Mouse (Mus musculus) central nervous system, embryonic 14 days (tissue): Measurements from ENCODE around the gene Rint1. TPM values are rescaled to one million over a fixed set of nuclear protein-coding genes. Genes with fewer than 3 reads are reported as not detected.

Source experiments
- polyA plus RNA-seq: library from polyadenylated mRNA; depleted of rRNA; stranded (reverse); fragments of >200 nt; gene quantifications from 2 replicates; pipeline ENCODE4 v1.2.3, GENCODE M21; 2012; rRNA removed

Rint1 gene
- polyA plus RNA-seq: 21.8 and 26.4 TPM in 2 replicates

DNA sequence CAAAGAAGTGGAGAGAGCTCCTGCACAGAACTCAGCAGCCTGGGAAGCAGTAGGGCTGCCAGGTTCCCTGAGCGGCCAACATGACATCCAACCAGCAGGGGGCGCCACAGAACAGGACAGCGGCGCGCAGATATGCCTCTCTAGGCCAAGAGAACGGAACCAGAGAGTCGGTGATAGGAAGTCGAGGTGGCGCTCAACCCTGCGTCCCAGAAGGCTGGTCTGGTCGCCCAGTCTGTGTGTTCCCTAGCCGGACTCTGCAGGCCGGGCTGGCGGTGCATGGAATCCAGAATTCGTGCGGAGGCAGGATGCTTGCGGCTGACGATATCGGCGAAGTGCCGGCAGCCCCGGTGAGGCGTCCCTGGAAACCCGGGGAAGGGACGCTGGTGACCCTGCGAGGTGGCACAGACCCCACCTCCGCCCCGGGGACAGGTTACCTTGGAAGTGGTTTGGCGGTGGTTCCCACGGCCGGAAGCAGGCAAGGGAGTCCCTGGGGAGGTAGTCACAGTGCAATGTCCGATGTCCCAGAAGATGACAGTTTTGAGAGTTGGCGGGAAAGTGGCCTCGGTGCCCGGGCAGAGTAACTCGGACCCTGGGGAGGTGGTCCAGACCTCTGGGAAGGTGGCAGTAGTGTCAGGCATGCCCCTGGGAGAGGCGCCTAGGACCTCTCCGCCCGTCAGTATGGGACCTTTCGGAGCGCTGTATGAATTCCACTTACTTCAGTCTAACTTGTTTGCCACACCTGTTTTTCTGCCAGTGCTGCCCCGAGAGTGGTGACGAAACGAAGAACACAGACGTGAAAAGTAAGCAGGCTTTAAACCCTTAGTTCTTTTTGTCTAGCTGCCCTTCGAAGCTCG, at the start of gene Rint1:
Rint1 (plus strand) TSS at position 176 of the 854 bp plus-strand sequence.

DNA sequence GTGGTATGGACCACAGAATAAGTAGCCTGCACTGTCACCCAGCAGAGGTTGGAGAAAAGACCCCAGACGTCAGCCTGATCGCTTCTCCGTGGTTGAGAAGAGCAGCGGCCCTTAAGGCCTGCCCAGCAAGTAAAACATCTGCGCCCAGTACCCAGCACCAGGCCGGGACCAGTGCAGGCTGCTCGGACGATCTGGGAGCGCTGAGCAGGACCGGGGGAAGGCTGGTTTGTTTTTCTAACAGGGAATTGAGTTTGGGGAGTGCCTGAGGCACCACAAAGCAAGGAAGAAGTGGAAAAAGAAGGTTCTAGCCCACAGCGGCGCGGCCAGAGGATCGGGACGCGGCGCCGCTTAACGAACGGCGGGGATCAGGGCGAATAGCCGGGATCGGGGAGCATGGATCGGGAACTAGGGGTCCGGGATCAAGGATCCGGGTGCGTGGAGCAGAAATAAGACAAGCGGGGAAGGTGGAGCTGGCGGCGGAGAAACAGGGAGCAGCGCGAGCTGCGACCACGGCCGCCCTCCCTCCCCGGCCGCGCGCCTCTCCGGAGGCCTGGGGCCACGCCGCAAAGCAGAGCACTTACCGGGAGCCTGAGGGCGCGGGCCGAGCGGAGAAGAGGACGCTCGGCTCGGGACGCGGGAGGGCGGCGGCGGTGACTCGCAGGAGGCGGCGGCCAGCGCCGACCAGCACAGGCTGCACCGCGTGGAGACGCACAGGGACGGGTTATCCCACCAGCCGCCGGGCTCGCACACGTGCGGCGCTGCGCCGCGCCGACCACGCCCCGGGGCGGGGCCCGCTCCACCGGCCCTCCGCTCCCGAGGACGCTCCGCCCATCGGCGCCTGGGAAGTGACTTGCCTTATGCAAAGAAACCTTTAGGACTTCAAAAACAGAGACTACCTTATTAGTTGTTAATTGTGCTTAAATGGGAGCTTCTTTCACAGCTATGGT, 4.3 kb upstream of the Rint1 start, which contains the start of gene Pus7:
Pus7 (minus strand) TSS at position 781 of the 947 bp plus-strand sequence.

DNA sequence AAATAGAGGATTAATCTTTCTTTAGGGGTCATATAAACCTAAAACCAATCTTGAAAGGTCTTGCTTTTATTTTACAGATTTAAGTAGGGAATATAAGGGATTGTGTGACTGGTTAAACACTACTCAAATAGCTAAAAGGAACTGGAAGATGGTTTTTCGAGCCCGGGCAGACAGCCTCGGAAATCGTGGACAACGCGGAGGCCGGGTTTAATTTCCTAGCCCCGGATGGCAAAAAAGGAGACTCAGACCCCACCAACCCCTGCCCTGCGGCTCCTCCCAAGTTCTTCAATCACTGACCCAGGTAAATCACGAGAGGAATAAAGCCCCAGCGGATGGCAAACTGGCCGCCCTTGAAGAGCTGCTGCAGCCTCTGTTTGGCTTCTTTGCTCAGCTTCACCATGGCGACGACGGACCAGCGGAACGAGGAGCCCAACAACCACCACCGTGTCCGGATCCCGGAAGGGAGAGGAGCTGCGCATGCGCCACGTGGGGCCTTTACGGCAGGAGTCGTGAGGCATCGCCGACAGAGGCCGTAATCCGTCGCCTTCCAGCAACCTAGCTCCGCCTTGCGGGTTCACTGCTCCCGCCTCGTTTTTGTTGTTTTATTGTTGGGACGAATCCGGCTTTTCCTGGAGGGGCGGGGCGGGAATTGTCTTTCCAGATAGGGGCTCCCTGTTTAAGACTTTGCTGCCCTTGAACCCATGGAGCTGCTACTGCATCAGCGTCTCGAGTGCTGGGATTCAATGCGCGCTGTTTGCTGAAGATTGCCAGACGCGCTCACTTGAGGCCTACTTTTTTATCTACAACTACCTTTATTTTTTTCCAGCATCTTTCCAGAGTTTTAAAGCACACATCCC, 56.4 kb downstream of the Rint1 start, which contains the start of gene Tomm7:
Tomm7 (minus strand) TSS at position 488 of the 857 bp plus-strand sequence.

Other genes starting within 250 kb of the Rint1 start
- 60.0 and 64.6 TPM in 2 replicates for gene Srpk2, start 103.1 kb upstream of the Rint1 start, polyA plus RNA-seq
- gene Pus7, start 4.0 kb upstream of the Rint1 start, polyA plus RNA-seq: 19.1 and 19.9 TPM in 2 replicates
- gene Tomm7, start 56.5 kb downstream of the Rint1 start, polyA plus RNA-seq: 84.9 and 102 TPM in 2 replicates
- 24.1 and 27.3 TPM in 2 replicates for gene Fam126a, start 243.0 kb downstream of the Rint1 start, polyA plus RNA-seq